Mouse (Mus musculus): ENCODE measurements at regions not wholly inside any gene's neighbourhood (a gene's known extent, or its start where the extent isn't known, plus 50 kb on each side); places are given as distances from the start of the nearest gene placed in this dataset.

DNA sequence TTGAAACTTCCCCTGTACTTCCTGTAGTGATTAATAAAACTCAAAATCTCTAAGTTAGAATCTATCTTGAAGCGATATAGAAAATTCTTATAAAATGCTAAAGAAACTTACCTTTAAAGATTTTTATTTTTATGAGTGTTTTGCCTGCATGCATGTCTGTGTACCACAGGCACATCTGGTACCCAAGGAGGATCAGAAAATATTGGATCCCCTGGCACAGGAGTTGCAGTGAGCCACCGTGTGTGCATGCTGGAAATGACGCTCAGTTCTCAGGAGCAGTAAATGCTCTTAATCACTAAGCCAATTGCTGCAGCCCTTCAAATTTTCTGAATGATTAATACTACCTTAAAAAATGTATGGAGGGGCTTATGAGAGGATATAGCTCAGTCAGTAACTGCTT, 142.8 kb upstream of the 4931417E11Rik start:
- Histone ChIP-seq H3K27ac (ENCODE audit: low read depth, low read length) (no peak overlapping the region), H3K36me3 (ENCODE audit: control insufficient read depth, insufficient read depth, low read length) (no peaks in the 10 kb centered on the region), H3K27me3 (ENCODE audit: control insufficient read depth, insufficient read depth, low read length) (no peaks in the 10 kb centered on the region), H3K4me3 (ENCODE audit: low read depth, low read length) (no peak overlapping the region), H3K9me3 (ENCODE audit: control insufficient read depth, low read length) (no peaks in the 10 kb centered on the region), H3K9ac (ENCODE audit: low read length) (no peak overlapping the region), H3K4me2 (ENCODE audit: low read depth, low read length, severe bottlenecking) (no peak overlapping the region), H3K4me1 (replicated peaks; ENCODE audit: control insufficient read depth, insufficient read depth, low read length) (no peaks in the 10 kb centered on the region)
- DNase-seq (ENCODE audit: low spot score) (no peak), ATAC-seq (replicated peaks; ENCODE audit: low FRiP score) (no peak)
- 78% methylated on average over 3 of the region's 3 CpGs for WGBS

DNA sequence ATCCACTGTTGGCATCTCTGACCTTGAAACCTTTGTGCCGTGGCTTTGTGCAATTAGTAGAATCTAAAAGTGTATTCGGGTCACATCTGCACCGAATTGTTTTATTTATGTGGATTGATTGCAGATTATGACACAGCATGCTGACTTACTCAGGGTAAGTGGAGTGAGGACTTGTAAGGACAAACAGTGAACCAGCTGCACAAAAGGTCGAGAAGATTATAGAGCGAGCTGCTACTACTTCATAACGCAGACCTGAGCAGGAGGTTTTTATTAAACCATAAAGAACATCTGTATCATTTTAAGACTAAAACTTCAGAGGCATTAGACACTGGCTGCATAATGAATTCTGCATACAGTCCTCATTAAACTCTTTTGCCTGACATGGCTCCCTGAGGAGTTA, 142.4 kb upstream of the 4931417E11Rik start:
- no peak overlapping the region for H3K9ac ChIP-seq (ENCODE audit: low read length)
- no peaks in the 10 kb centered on the region for H3K27me3 ChIP-seq (ENCODE audit: control insufficient read depth, insufficient read depth, low read length)
- ATAC-seq (replicated peaks; ENCODE audit: low FRiP score): no peak
- no peaks in the 10 kb centered on the region for H3K36me3 ChIP-seq (ENCODE audit: control insufficient read depth, insufficient read depth, low read length)
- H3K27ac ChIP-seq (ENCODE audit: low read depth, low read length): no peak overlapping the region
- no peaks in the 10 kb centered on the region for H3K9me3 ChIP-seq (ENCODE audit: control insufficient read depth, low read length)
- H3K4me2 ChIP-seq (ENCODE audit: low read depth, low read length, severe bottlenecking): no peak overlapping the region
- 68% methylated on average over 6 of the region's 6 CpGs for WGBS
- DNase-seq (ENCODE audit: low spot score): no peak
- H3K4me3 ChIP-seq (ENCODE audit: low read depth, low read length): no peak overlapping the region
- H3K4me1 ChIP-seq (replicated peaks; ENCODE audit: control insufficient read depth, insufficient read depth, low read length): no peaks in the 10 kb centered on the region

DNA sequence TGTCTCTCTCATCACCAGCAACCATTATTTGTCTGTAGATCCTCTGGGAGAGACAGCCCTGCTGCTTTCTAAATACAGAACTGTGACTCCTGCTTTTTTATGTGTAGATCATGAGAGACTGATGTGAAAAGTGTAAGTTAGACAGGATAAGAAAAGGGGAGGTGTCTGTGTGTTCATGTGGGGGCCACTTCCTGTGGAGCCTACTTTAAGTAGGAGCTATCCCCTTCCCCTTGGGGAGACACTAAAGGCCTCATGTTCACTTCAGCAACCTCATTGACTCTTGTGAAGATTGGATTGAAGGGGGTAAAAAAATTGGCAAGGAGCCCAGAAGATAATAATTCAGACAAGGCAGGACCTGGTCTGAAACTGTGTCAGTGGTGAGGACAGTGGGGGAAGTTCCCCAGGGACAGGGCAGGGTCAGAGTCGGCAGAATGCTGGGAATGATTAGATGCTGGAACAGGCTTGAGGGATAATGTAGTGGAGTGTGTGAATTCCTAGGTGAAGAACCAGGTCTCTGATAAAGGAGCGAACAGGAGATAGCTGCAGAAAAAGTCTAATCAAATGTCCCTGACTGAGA, 140.7 kb upstream of the 4931417E11Rik start:
- no peaks in the 10 kb centered on the region for H3K27me3 ChIP-seq (ENCODE audit: control insufficient read depth, insufficient read depth, low read length)
- H3K9me3 ChIP-seq (ENCODE audit: control insufficient read depth, low read length): no peaks in the 10 kb centered on the region
- no peak overlapping the region for H3K9ac ChIP-seq (ENCODE audit: low read length)
- H3K27ac ChIP-seq (ENCODE audit: low read depth, low read length): no peak overlapping the region
- no peak for DNase-seq (ENCODE audit: low spot score)
- 74% methylated on average over 2 of the region's 2 CpGs for WGBS
- no peak for ATAC-seq (replicated peaks; ENCODE audit: low FRiP score)
- H3K36me3 ChIP-seq (ENCODE audit: control insufficient read depth, insufficient read depth, low read length): no peaks in the 10 kb centered on the region
- no peak overlapping the region for H3K4me2 ChIP-seq (ENCODE audit: low read depth, low read length, severe bottlenecking)
- no peaks in the 10 kb centered on the region for H3K4me1 ChIP-seq (replicated peaks; ENCODE audit: control insufficient read depth, insufficient read depth, low read length)
- no peak overlapping the region for H3K4me3 ChIP-seq (ENCODE audit: low read depth, low read length)

DNA sequence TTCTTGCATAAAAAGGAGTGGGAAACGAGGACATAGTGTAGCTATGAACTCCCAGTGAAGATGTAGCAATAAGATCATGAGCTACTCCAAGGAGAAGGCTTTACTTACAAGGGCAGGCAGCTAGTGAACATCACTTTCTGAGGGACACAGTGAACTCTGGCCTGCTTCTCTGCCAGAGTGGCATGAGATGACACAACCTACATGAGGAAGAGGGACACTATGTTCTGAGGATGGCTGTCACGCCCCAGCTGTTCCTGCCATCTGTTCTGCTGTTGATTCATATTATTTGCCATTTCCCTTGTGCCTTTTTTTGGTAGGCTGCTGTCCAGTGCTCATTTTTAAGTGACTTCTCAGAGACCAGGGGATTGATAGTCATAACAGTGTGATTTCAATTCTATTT, 118.2 kb upstream of the 4931417E11Rik start:
- Histone ChIP-seq H3K27ac (ENCODE audit: low read depth, low read length) (no peak overlapping the region), H3K36me3 (ENCODE audit: control insufficient read depth, insufficient read depth, low read length) (no peaks in the 10 kb centered on the region), H3K4me2 (ENCODE audit: low read depth, low read length, severe bottlenecking) (no peak overlapping the region), H3K4me3 (ENCODE audit: low read depth, low read length) (no peak overlapping the region), H3K27me3 (ENCODE audit: control insufficient read depth, insufficient read depth, low read length) (no peaks in the 10 kb centered on the region), H3K4me1 (replicated peaks; ENCODE audit: control insufficient read depth, insufficient read depth, low read length) (no peaks in the 10 kb centered on the region), H3K9me3 (ENCODE audit: control insufficient read depth, low read length) (no peaks in the 10 kb centered on the region), H3K9ac (ENCODE audit: low read length) (no peak overlapping the region)
- DNase-seq (ENCODE audit: low spot score) (no peak), ATAC-seq (replicated peaks; ENCODE audit: low FRiP score) (no peak)
- WGBS: 81% methylated on average over 2 of the region's 2 CpGs

DNA sequence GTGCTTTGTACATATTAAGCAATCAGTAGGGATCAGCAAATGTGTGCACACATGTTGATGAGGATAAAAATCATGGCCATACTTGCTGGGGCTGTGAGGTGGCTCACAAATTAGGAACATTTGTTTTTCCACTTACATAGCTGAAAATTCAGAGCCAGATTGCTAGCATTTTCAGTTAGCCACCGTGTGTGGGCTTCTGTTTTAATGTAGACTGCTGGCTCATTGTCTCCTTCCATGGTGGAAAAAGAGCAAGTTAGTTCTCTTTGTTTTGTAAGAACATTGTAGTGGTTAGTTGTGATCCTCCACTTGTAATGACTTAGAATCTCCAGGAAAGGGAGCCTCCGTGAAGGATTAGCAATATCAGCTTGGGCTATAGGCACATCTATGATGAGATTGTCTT, 107.2 kb upstream of the 4931417E11Rik start:
- no peaks in the 10 kb centered on the region for H3K27me3 ChIP-seq (ENCODE audit: control insufficient read depth, insufficient read depth, low read length)
- no peak overlapping the region for H3K27ac ChIP-seq (ENCODE audit: low read depth, low read length)
- H3K9me3 ChIP-seq (ENCODE audit: control insufficient read depth, low read length): no peaks in the 10 kb centered on the region
- no peak overlapping the region for H3K9ac ChIP-seq (ENCODE audit: low read length)
- 79% methylated on average over 2 of the region's 2 CpGs for WGBS
- no peak overlapping the region for H3K4me2 ChIP-seq (ENCODE audit: low read depth, low read length, severe bottlenecking)
- H3K4me1 ChIP-seq (replicated peaks; ENCODE audit: control insufficient read depth, insufficient read depth, low read length): no peaks in the 10 kb centered on the region
- ATAC-seq (replicated peaks; ENCODE audit: low FRiP score) (no peak), DNase-seq (ENCODE audit: low spot score) (no peak)
- H3K4me3 ChIP-seq (ENCODE audit: low read depth, low read length): no peak overlapping the region
- H3K36me3 ChIP-seq (ENCODE audit: control insufficient read depth, insufficient read depth, low read length): no peaks in the 10 kb centered on the region

DNA sequence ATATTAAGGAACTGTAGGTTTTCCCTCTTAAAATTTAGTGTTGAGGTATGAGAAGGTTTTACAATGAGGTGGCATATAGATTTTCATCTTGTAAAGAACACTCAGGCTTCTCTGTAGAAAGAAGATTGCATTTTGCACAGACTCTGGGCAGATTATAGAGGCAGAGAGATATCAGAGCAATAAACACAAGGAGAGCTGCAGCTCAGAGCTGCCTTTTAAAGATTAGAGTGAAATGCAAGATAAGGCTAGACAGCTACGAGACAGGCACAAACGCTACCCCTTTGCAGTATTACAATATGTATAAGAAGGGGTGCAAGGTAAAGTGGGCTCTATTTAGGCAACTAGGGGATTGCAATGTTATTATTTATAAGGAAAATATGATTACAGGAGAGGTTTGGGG, 90.5 kb upstream of the 4931417E11Rik start:
- Histone ChIP-seq H3K27ac (ENCODE audit: low read depth, low read length) (no peak overlapping the region), H3K9me3 (ENCODE audit: control insufficient read depth, low read length) (no peaks in the 10 kb centered on the region), H3K27me3 (ENCODE audit: control insufficient read depth, insufficient read depth, low read length) (no peaks in the 10 kb centered on the region), H3K4me1 (replicated peaks; ENCODE audit: control insufficient read depth, insufficient read depth, low read length) (no peaks in the 10 kb centered on the region), H3K4me2 (ENCODE audit: low read depth, low read length, severe bottlenecking) (no peak overlapping the region), H3K36me3 (ENCODE audit: control insufficient read depth, insufficient read depth, low read length) (no peaks in the 10 kb centered on the region), H3K4me3 (ENCODE audit: low read depth, low read length) (no peak overlapping the region), H3K9ac (ENCODE audit: low read length) (no peak overlapping the region)
- ATAC-seq (replicated peaks; ENCODE audit: low FRiP score) (no peak), DNase-seq (ENCODE audit: low spot score) (no peak)
- WGBS: 81% methylated on average over 2 of the region's 2 CpGs

DNA sequence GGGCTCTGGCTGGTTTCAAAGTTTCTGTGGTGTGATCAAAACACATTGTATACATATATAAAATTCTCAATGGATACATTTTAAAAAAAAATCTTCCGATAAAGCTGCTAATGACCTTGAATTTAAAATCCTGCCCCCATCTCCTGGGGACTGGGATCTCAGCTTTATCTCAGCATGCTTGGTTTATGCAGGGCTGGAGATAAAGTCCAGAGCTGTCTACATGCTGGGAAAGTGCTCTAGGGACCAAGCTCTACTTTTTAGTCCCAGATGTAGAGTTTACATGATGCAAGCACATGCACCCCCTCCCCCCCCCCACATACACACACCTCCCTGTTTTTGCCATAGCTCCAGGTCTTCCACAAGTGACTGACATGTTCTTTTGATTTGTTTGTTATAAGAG, 61.1 kb upstream of the 4931417E11Rik start:
- DNase-seq (ENCODE audit: low spot score): no peak
- no peak for ATAC-seq (replicated peaks; ENCODE audit: low FRiP score)
- no peak overlapping the region for H3K4me3 ChIP-seq (ENCODE audit: low read depth, low read length)
- H3K9ac ChIP-seq (ENCODE audit: low read length): no peak overlapping the region
- no peaks in the 10 kb centered on the region for H3K36me3 ChIP-seq (ENCODE audit: control insufficient read depth, insufficient read depth, low read length)
- H3K27me3 ChIP-seq (ENCODE audit: control insufficient read depth, insufficient read depth, low read length): no peaks in the 10 kb centered on the region
- H3K4me2 ChIP-seq (ENCODE audit: low read depth, low read length, severe bottlenecking): no peak overlapping the region
- no peaks in the 10 kb centered on the region for H3K9me3 ChIP-seq (ENCODE audit: control insufficient read depth, low read length)
- no peaks in the 10 kb centered on the region; the same call in 1 of the 2 replicates for H3K4me1 ChIP-seq (replicated peaks; ENCODE audit: control insufficient read depth, insufficient read depth, low read length)
- WGBS: 93% methylated on average over 1 of the region's 1 CpGs
- no peak overlapping the region for H3K27ac ChIP-seq (ENCODE audit: low read depth, low read length)

DNA sequence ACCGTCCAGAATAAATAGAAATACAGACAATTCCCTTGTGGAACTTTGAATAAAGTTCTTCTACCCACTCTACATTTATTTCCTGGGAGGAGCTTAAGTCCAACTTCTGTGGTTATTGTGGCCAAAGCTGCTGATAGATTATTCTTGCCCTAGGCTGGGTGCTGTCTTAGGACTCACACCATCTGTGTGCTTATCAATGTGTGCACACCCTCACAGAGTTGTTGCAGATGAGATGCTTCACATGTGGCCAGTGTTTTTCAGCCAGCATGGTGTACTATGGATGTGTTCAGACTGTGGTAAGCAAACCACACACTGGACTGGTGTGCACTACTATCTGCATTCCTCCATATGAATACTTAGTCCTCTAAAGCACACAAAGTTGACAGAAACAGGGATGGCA, 60.6 kb upstream of the 4931417E11Rik start:
- no peaks in the 10 kb centered on the region; the same call in 1 of the 2 replicates for H3K4me1 ChIP-seq (replicated peaks; ENCODE audit: control insufficient read depth, insufficient read depth, low read length)
- H3K9me3 ChIP-seq (ENCODE audit: control insufficient read depth, low read length): no peaks in the 10 kb centered on the region
- no peaks in the 10 kb centered on the region for H3K27me3 ChIP-seq (ENCODE audit: control insufficient read depth, insufficient read depth, low read length)
- ATAC-seq (replicated peaks; ENCODE audit: low FRiP score) (no peak), DNase-seq (ENCODE audit: low spot score) (no peak)
- H3K36me3 ChIP-seq (ENCODE audit: control insufficient read depth, insufficient read depth, low read length): no peaks in the 10 kb centered on the region
- WGBS: 92% methylated on average over 1 of the region's 1 CpGs
- no peak overlapping the region for H3K4me3 ChIP-seq (ENCODE audit: low read depth, low read length)
- no peak overlapping the region for H3K4me2 ChIP-seq (ENCODE audit: low read depth, low read length, severe bottlenecking)
- no peak overlapping the region for H3K9ac ChIP-seq (ENCODE audit: low read length)
- H3K27ac ChIP-seq (ENCODE audit: low read depth, low read length): no peak overlapping the region

DNA sequence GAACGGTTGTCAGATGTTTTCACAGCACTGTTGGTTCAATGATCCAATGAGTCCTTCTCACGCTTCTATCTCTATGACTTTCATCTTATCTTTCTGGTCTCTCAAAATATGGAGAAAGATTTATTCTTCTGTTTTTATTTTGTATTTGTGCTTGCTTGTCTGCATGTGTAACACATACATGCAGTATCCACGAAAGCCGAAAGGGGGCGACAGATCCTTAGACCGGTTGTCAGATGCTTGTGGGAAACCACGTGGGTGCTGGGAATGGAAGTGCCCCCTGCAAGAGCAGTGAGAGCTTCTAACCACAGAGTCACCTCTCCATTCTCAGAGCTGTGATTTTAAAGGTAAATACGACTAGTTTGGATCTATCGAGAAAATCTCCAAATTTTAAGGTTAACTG, 54.2 kb upstream of the 4931417E11Rik start:
- Histone ChIP-seq H3K4me1 (replicated peaks; ENCODE audit: control insufficient read depth, insufficient read depth, low read length) (no peaks in the 10 kb centered on the region), H3K9ac (ENCODE audit: low read length) (no peak overlapping the region), H3K4me3 (ENCODE audit: low read depth, low read length) (no peak overlapping the region), H3K9me3 (ENCODE audit: control insufficient read depth, low read length) (no peaks in the 10 kb centered on the region), H3K27ac (ENCODE audit: low read depth, low read length) (no peak overlapping the region), H3K27me3 (ENCODE audit: control insufficient read depth, insufficient read depth, low read length) (no peaks in the 10 kb centered on the region), H3K36me3 (ENCODE audit: control insufficient read depth, insufficient read depth, low read length) (no peaks in the 10 kb centered on the region), H3K4me2 (ENCODE audit: low read depth, low read length, severe bottlenecking) (no peak overlapping the region)
- ATAC-seq (replicated peaks; ENCODE audit: low FRiP score): no peak
- 63% methylated on average over 9 of the region's 9 CpGs for WGBS
- no peak for DNase-seq (ENCODE audit: low spot score)
